ENCODE assay signal across 17 mouse cellular contexts in genomic region chr11:72378222-72378621, GRCm38 (mm10). TPM values are rescaled to one million over a fixed set of nuclear protein-coding genes. Genes with fewer than 3 reads are reported as not detected.
"Had no signal": no experiment of that assay in that cellular context is flagged by ENCODE, and none has a peak within 500 bp of the region (broad histone marks: within the 10 kb centered on the region; RNA-seq: fewer than 3 reads in every experiment).

No protein-coding gene starts in this region.

- DNase-seq: kidney, adult 11 months; kidney, adult 9 months; kidney, postnatal 36 days; liver; lung, adult 2 months; spleen, adult 18-20 months; thymus, adult 2 months; thymus, postnatal 36 days had no signal

- H3K4me1 ChIP-seq: midbrain, embryonic 10.5 days; midbrain, embryonic 15.5 days had no signal

- H3K4me2 ChIP-seq: midbrain, embryonic 15.5 days; neural tube, embryonic 12.5 days had no signal

- H3K9ac ChIP-seq: liver, embryonic 14.5 days; midbrain, embryonic 15.5 days; neural tube, embryonic 12.5 days had no signal

- ATAC-seq: midbrain, embryonic 15.5 days had no signal

- H3K9me3 ChIP-seq: midbrain, embryonic 10.5 days; midbrain, embryonic 15.5 days; neural tube, embryonic 12.5 days had no signal

- H3K27ac ChIP-seq: kidney, postnatal 0 days; liver, embryonic 14.5 days; midbrain, embryonic 10.5 days; midbrain, embryonic 15.5 days; neural tube, embryonic 12.5 days had no signal

- H3K4me3 ChIP-seq: midbrain, embryonic 10.5 days; midbrain, embryonic 15.5 days; neural tube, embryonic 12.5 days had no signal

- H3K27me3 ChIP-seq: midbrain, embryonic 15.5 days; neural tube, embryonic 12.5 days had no signal

- H3K36me3 ChIP-seq: midbrain, embryonic 10.5 days; midbrain, embryonic 15.5 days; neural tube, embryonic 12.5 days had no signal

RNA-seq across cellular contexts. Expression of gene Tekt1, which starts 16.0 kb away (rescaled TPM):
- total RNA-seq: megakaryocyte, adult 5-6 weeks; monocyte, adult 5-6 weeks; neutrophil, adult 5-6 weeks had no signal
- polyA plus RNA-seq: liver, embryonic 14.5 days had no signal

RNA-seq across cellular contexts. Expression of gene Smtnl2, which starts 33.3 kb away (rescaled TPM):
- total RNA-seq: megakaryocyte, adult 5-6 weeks; monocyte, adult 5-6 weeks; neutrophil, adult 5-6 weeks had no signal

RNA-seq across cellular contexts. Expression of gene Ggt6, which starts 57.1 kb away (rescaled TPM):
- total RNA-seq: layer of hippocampus, postnatal 10 days; megakaryocyte, adult 5-6 weeks; monocyte, adult 5-6 weeks; neutrophil, adult 5-6 weeks had no signal
- polyA plus RNA-seq: midbrain, embryonic 10.5 days; midbrain, embryonic 15.5 days; neural tube, embryonic 12.5 days had no signal
